Mouse (Mus musculus) kidney, embryonic 14.5 days (tissue): ENCODE results near the gene St3gal3. TPM values are rescaled to one million over a fixed set of nuclear protein-coding genes. Genes with fewer than 3 reads are reported as not detected.
A peak's percentile ranks its signal among the peaks of the same experiment; 100 is the strongest.

Source experiments
- ATAC-seq: fragments of 200-750 bp; cut with Nextera tagmentation; 2 replicates; pipeline ENCODE4 v1.8.0; 2017; ENCODE audit warnings: moderate number of reproducible peaks, mild to moderate bottlenecking, moderate TSS enrichment, moderate library complexity; ENCODE audit not compliant: low FRiP score, low TSS enrichment
- H3K27ac ChIP-seq: fragments of 300-500 bp; sonication (generic); 2 replicates; pipeline ENCODE4 v1.5.1; 2014; ENCODE audit warnings: low read depth, mild to moderate bottlenecking, low read length, moderate library complexity, mixed read lengths
- H3K27me3 ChIP-seq: fragments of 300-500 bp; sonication (generic); 2 replicates; pipeline ENCODE4 v1.6.1; 2014; ENCODE audit warnings: mild to moderate bottlenecking, low read length; ENCODE audit not compliant: control insufficient read depth, insufficient read depth
- H3K36me3 ChIP-seq: fragments of 300-500 bp; sonication (generic); 2 replicates; pipeline ENCODE4 v1.6.1; 2014; ENCODE audit warnings: low read length, mixed read lengths; ENCODE audit not compliant: control insufficient read depth, insufficient read depth
- H3K4me1 ChIP-seq: fragments of 300-500 bp; sonication (generic); 2 replicates; pipeline ENCODE4 v1.6.1; 2014; ENCODE audit warnings: low read length, mixed read lengths; ENCODE audit not compliant: control insufficient read depth, insufficient read depth
- H3K4me2 ChIP-seq: fragments of 300-500 bp; sonication (generic); replicated peaks from 2 replicates; pipeline ENCODE4 v1.6.1; 2014; ENCODE audit warnings: low read depth, mild to moderate bottlenecking, low read length
- H3K4me3 ChIP-seq: fragments of 300-500 bp; sonication (generic); 2 replicates; pipeline ENCODE4 v1.5.1; 2014; ENCODE audit warnings: mild to moderate bottlenecking, low read length
- H3K9ac ChIP-seq: fragments of 300-500 bp; sonication (generic); 2 replicates; pipeline ENCODE4 v1.6.1; 2014; ENCODE audit warnings: low read depth, mild to moderate bottlenecking, low read length, moderate library complexity
- H3K9me3 ChIP-seq: fragments of 300-500 bp; sonication (generic); 2 replicates; pipeline ENCODE4 v1.6.1; 2016; ENCODE audit warnings: low read length; ENCODE audit not compliant: control insufficient read depth
- WGBS: fragments of 180-500 bp; shearing (Covaris S2); extraction: QIAGEN DNeasy Blood & Tissue Kit; methylation state at CpG from one replicate; pipeline ENCODE4 v1.1.7; 2014; 5-methylcytosine and 5-hydroxymethylcytosine counted together
- polyA plus RNA-seq: library from polyadenylated mRNA; unstranded; fragments of >200 nt; fragmentation: Nextera tagmentation; extraction: Ambion mirVana; gene quantifications from 2 replicates; pipeline ENCODE4 v1.2.1, GENCODE M21; 2014

The St3gal3 gene
- polyA plus RNA-seq, 1 experiment from 2014 or later: 6.8 TPM

GRCm38 (mm10) chr4:117896031-117896430 lies 238.7 kb downstream of the St3gal3 start:
- H3K27ac ChIP-seq: no peak overlapping the region
- WGBS: 96% methylated on average over 6 of the region's 6 CpGs
- no peaks in the 10 kb centered on the region for H3K9me3 ChIP-seq
- H3K4me3 ChIP-seq: no peak overlapping the region
- no peak overlapping the region for H3K4me2 ChIP-seq
- peaks cover 3% of the 10 kb centered on the region; the same call in 1 of the 2 replicates for H3K4me1 ChIP-seq
- H3K9ac ChIP-seq: no peak overlapping the region
- H3K36me3 ChIP-seq: peaks cover 56% of the 10 kb centered on the region
- ATAC-seq: no peak
- H3K27me3 ChIP-seq: no peaks in the 10 kb centered on the region

DNA sequence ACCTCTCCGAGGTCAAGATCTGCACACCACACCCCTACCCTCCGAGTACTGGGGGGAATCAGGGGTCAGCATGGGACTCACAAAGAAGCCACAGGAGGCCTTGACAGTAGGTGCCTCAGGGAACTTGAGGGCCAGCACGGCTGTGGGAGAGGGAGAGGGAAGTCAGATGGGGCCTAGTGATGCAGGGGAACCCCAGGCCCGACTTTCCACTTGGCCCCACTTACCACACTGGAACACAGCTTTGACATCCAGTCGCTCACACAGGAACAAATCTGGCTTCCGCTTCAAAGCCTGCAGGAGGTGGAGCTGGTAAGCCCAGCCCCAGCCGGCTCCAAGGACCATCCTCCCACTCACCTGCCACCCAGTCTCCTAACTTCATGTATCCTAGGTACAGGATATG lies 239.4 kb downstream of the St3gal3 start:
- H3K27ac ChIP-seq: no peak overlapping the region
- no peaks in the 10 kb centered on the region for H3K27me3 ChIP-seq
- no peak overlapping the region for H3K4me2 ChIP-seq
- 85% methylated on average over 7 of the region's 7 CpGs for WGBS
- no peak for ATAC-seq
- H3K4me1 ChIP-seq: peaks cover 6% of the 10 kb centered on the region; the same call in 1 of the 2 replicates
- peaks cover 49% of the 10 kb centered on the region for H3K36me3 ChIP-seq
- H3K9me3 ChIP-seq: no peaks in the 10 kb centered on the region
- H3K9ac ChIP-seq: no peak overlapping the region
- no peak overlapping the region for H3K4me3 ChIP-seq

GRCm38 (mm10) chr4:117894601-117895000 lies 240.1 kb downstream of the St3gal3 start:
- H3K27me3 ChIP-seq: no peaks in the 10 kb centered on the region
- H3K9me3 ChIP-seq: no peaks in the 10 kb centered on the region
- H3K4me2 ChIP-seq: no peak overlapping the region
- no peak overlapping the region for H3K9ac ChIP-seq
- no peak overlapping the region for H3K4me3 ChIP-seq
- 84% methylated on average over 8 of the region's 8 CpGs for WGBS
- no peak for ATAC-seq
- no peak overlapping the region for H3K27ac ChIP-seq
- H3K4me1 ChIP-seq: peaks cover 6% of the 10 kb centered on the region; the same call in 1 of the 2 replicates
- peaks cover 46% of the 10 kb centered on the region for H3K36me3 ChIP-seq

GRCm38 (mm10) chr4:117893376-117893775 lies 241.3 kb downstream of the St3gal3 start:
- Histone ChIP-seq H3K27me3 (no peaks in the 10 kb centered on the region), H3K9ac (no peak overlapping the region), H3K4me2 (no peak overlapping the region), H3K36me3 (peaks cover 37% of the 10 kb centered on the region), H3K27ac (no peak overlapping the region), H3K4me3 (no peak overlapping the region), H3K4me1 (peaks cover 6% of the 10 kb centered on the region; the same call in 1 of the 2 replicates), H3K9me3 (no peaks in the 10 kb centered on the region)
- 13% methylated on average over 9 of the region's 9 CpGs for WGBS
- ATAC-seq: no peak

GRCm38 (mm10) chr4:117891738-117892161 lies 243.0 kb downstream of the St3gal3 start, which contains the start of gene Dph2:
TSS of gene Dph2 (minus strand) at chr4:117892032.
- peak within 1 kb of the TSS; percentile 48; the same call in 1 of the 2 replicates for H3K9ac ChIP-seq
- peaks cover 6% of the 10 kb centered on the region; the same call in 1 of the 2 replicates for H3K4me1 ChIP-seq
- H3K4me3 ChIP-seq: peak within 1 kb of the TSS; percentile 73
- H3K36me3 ChIP-seq: peaks cover 29% of the 10 kb centered on the region
- peak within 1 kb of the TSS; percentile 82 for H3K4me2 ChIP-seq
- H3K9me3 ChIP-seq: no peaks in the 10 kb centered on the region
- no peak within 1 kb of the TSS for H3K27ac ChIP-seq
- 1% methylated on average over 21 of the region's 21 CpGs for WGBS
- ATAC-seq: peak; percentile 77
- no peaks in the 10 kb centered on the region for H3K27me3 ChIP-seq

- peak overlapping the region; percentile 73 for H3K4me3 ChIP-seq
- no peaks in the 10 kb centered on the region for H3K27me3 ChIP-seq
- WGBS: 73% methylated on average over 8 of the region's 8 CpGs
- H3K4me2 ChIP-seq: peak overlapping the region; percentile 82
- H3K9ac ChIP-seq: no peak overlapping the region
- no peaks in the 10 kb centered on the region for H3K9me3 ChIP-seq
- no peak overlapping the region for H3K27ac ChIP-seq
- no peak for ATAC-seq
- peaks cover 12% of the 10 kb centered on the region; the same call in 1 of the 2 replicates for H3K4me1 ChIP-seq
- H3K36me3 ChIP-seq: peaks cover 22% of the 10 kb centered on the region
Observed at GRCm38 (mm10) chr4:117890750-117891149, 244.0 kb downstream of the St3gal3 start.

- Histone ChIP-seq H3K9ac (no peak overlapping the region), H3K4me2 (no peak overlapping the region), H3K9me3 (no peaks in the 10 kb centered on the region), H3K4me3 (no peak overlapping the region), H3K36me3 (peaks cover 24% of the 10 kb centered on the region), H3K27me3 (no peaks in the 10 kb centered on the region), H3K4me1 (peaks cover 12% of the 10 kb centered on the region; the same call in 1 of the 2 replicates), H3K27ac (no peak overlapping the region)
- no peak for ATAC-seq
- WGBS: 92% methylated on average over 14 of the region's 14 CpGs
Observed at GRCm38 (mm10) chr4:117890031-117890430, 244.7 kb downstream of the St3gal3 start.

DNA sequence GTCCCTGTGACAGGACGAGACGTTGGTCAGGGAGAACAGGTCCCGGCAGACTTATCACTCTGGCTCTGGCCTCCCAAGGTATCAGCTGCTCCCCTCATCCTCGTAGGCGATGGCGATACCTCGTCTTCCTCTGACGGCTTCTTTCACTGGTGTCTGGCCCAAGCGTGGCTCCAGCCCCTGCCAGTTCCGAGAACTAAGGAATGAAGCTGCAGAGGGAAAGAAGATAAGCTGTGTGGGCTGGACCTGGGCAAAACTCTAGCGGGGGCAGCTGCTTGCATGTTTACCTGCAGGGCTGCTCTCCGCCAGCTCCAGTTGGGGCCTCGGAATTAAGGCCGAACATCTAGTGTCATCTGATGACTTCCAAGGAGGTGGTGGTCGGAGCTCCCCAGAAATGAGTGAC lies 245.2 kb downstream of the St3gal3 start:
- WGBS: 90% methylated on average over 15 of the region's 15 CpGs
- Histone ChIP-seq H3K9ac (no peak overlapping the region), H3K4me1 (peaks cover 12% of the 10 kb centered on the region; the same call in 1 of the 2 replicates), H3K36me3 (peaks cover 26% of the 10 kb centered on the region), H3K4me2 (no peak overlapping the region), H3K9me3 (no peaks in the 10 kb centered on the region), H3K4me3 (no peak overlapping the region), H3K27ac (no peak overlapping the region), H3K27me3 (no peaks in the 10 kb centered on the region)
- no peak for ATAC-seq

DNA sequence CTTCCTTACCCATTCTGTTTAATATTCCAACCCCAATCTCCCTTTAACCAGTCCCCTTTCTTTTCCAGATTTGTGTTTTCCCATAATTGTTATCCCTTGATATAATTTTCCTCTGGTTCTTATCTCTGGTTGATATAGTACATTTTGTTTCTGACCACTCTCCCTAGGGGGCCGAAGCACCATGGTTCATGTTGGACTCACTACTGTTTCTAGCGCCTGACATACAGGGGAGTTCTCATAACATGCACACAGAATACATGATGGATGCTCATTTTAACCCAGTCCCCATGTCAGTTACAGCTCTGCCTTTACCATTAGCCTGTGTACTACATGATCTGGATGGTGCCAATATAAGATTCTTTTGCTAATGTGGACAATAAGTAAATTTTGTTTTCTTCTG lies 246.8 kb downstream of the St3gal3 start:
- no peak overlapping the region for H3K9ac ChIP-seq
- H3K4me2 ChIP-seq: peak overlapping the region; percentile 53
- 75% methylated on average over 2 of the region's 2 CpGs for WGBS
- no peaks in the 10 kb centered on the region for H3K9me3 ChIP-seq
- no peak for ATAC-seq
- H3K36me3 ChIP-seq: peaks cover 25% of the 10 kb centered on the region
- H3K27me3 ChIP-seq: no peaks in the 10 kb centered on the region
- H3K4me1 ChIP-seq: peaks cover 18% of the 10 kb centered on the region; the same call in 1 of the 2 replicates
- H3K27ac ChIP-seq: no peak overlapping the region
- H3K4me3 ChIP-seq: no peak overlapping the region
